Mouse (Mus musculus): ENCODE data around the gene Tlr7. TPM values are rescaled to one million over a fixed set of nuclear protein-coding genes. Genes with fewer than 3 reads are reported as not detected.

The Tlr7 gene
- polyA plus RNA-seq, 1 experiment from 2014 or later = 1.8 TPM

GRCm38 (mm10) chrX:167341811-167342210 is 11.5 kb upstream of the Tlr7 start:
- H3K27me3 ChIP-seq (replicated peaks; ENCODE audit: control insufficient read depth, insufficient read depth, low read length) = peaks cover 5% of the 10 kb centered on the region
- 79% methylated on average over 3 of the region's 3 CpGs for WGBS
- no peak overlapping the region for H3K4me2 ChIP-seq (ENCODE audit: low read depth, low read length)
- DNase-seq (ENCODE audit: low spot score) (no peak), ATAC-seq (ENCODE audit: low read depth) (no peak)
- H3K36me3 ChIP-seq (ENCODE audit: control insufficient read depth, insufficient read depth, low read length) = no peaks in the 10 kb centered on the region
- H3K4me1 ChIP-seq (ENCODE audit: control insufficient read depth, insufficient read depth, low read length) = no peaks in the 10 kb centered on the region
- no peak overlapping the region for H3K4me3 ChIP-seq (ENCODE audit: low read depth, low read length)
- no peak overlapping the region for H3K27ac ChIP-seq (replicated peaks; ENCODE audit: low read depth, low read length)
- no peak overlapping the region for H3K9ac ChIP-seq (ENCODE audit: low read depth, low read length)
- no peaks in the 10 kb centered on the region for H3K9me3 ChIP-seq (ENCODE audit: control insufficient read depth, low read length)

DNA sequence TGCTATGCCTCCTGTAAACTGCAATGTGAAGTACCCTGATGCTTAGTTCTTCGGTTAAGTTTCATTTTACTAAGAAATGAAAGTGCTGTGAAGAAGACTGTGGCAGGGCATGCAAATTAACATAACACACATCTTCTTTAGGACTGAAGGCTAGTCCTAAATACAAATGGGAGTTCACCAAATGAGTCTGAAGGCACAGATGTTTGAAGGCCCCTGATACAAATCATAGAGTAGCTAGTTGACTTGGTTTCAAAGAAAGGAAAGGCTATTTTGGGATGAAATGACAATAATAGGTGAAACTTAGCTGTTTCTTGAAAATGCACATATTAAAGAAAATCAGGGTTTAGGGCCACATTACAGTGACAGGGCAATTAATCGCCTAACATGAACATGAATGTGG is 9.8 kb upstream of the Tlr7 start:
- no peaks in the 10 kb centered on the region for H3K4me1 ChIP-seq (ENCODE audit: control insufficient read depth, insufficient read depth, low read length)
- no peak for ATAC-seq (ENCODE audit: low read depth)
- no peak overlapping the region for H3K4me2 ChIP-seq (ENCODE audit: low read depth, low read length)
- peaks cover 5% of the 10 kb centered on the region for H3K27me3 ChIP-seq (replicated peaks; ENCODE audit: control insufficient read depth, insufficient read depth, low read length)
- H3K27ac ChIP-seq (replicated peaks; ENCODE audit: low read depth, low read length) = no peak overlapping the region
- no peak for DNase-seq (ENCODE audit: low spot score)
- no peaks in the 10 kb centered on the region for H3K36me3 ChIP-seq (ENCODE audit: control insufficient read depth, insufficient read depth, low read length)
- H3K9me3 ChIP-seq (ENCODE audit: control insufficient read depth, low read length) = no peaks in the 10 kb centered on the region
- H3K9ac ChIP-seq (ENCODE audit: low read depth, low read length) = no peak overlapping the region
- no peak overlapping the region for H3K4me3 ChIP-seq (ENCODE audit: low read depth, low read length)
- 92% methylated on average over 2 of the region's 2 CpGs for WGBS

DNA sequence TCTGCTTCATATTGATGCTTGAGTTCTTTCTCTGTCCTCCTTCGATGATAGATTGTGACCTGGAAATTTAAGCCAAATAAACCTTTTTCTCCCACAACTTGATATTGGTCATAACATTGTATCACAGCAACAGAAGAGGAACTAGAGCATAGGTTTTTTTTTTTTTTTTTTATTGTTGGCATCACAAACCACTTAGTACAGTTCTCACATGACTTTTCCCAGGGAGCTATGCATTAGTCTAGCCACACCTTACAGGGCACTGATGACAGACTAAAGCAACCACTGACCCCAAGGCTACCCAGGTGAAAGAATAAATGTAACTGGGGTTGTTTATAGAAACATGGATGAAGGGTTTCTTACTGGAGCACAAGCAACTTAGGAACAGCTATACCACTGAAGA is 7.6 kb upstream of the Tlr7 start:
- DNase-seq (ENCODE audit: low spot score) = no peak

DNA sequence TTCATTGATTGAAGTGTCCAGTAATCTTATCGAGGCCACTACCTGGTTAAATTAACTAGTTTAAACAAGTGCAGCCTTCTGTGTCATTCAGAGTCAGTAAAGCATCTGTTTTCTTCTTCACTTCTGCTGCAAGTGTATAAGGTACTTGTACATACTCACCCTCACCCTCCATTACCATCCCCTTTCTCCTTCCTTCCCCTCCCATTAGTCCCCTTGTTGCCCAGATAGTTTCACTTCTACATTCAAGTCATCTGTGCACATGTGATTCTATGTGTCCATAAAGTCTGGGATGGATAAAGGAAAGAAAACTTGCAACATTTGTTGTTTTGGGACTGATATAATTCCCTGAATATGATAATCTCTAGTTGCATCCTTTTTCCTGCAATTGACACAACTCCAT is 4.2 kb upstream of the Tlr7 start:
- Histone ChIP-seq H3K4me2 (ENCODE audit: low read depth, low read length) (no peak overlapping the region), H3K27ac (replicated peaks; ENCODE audit: low read depth, low read length) (no peak overlapping the region), H3K4me3 (ENCODE audit: low read depth, low read length) (no peak overlapping the region), H3K9ac (ENCODE audit: low read depth, low read length) (no peak overlapping the region), H3K4me1 (ENCODE audit: control insufficient read depth, insufficient read depth, low read length) (no peaks in the 10 kb centered on the region), H3K27me3 (replicated peaks; ENCODE audit: control insufficient read depth, insufficient read depth, low read length) (peaks cover 12% of the 10 kb centered on the region; the same call in 1 of the 2 replicates), H3K36me3 (ENCODE audit: control insufficient read depth, insufficient read depth, low read length) (no peaks in the 10 kb centered on the region), H3K9me3 (ENCODE audit: control insufficient read depth, low read length) (no peaks in the 10 kb centered on the region)
- ATAC-seq (ENCODE audit: low read depth) (no peak), DNase-seq (ENCODE audit: low spot score) (no peak)
- 84% methylated on average over 1 of the region's 1 CpGs for WGBS

More for the DNA sequence above, 7.6 kb upstream of the Tlr7 start:
- Histone ChIP-seq H3K27ac (replicated peaks; ENCODE audit: low read depth, low read length) (no peak overlapping the region), H3K9me3 (ENCODE audit: control insufficient read depth, low read length) (no peaks in the 10 kb centered on the region), H3K36me3 (ENCODE audit: control insufficient read depth, insufficient read depth, low read length) (no peaks in the 10 kb centered on the region), H3K4me1 (ENCODE audit: control insufficient read depth, insufficient read depth, low read length) (no peaks in the 10 kb centered on the region), H3K4me2 (ENCODE audit: low read depth, low read length) (no peak overlapping the region), H3K4me3 (ENCODE audit: low read depth, low read length) (no peak overlapping the region), H3K27me3 (replicated peaks; ENCODE audit: control insufficient read depth, insufficient read depth, low read length) (peaks cover 11% of the 10 kb centered on the region; the same call in 1 of the 2 replicates), H3K9ac (ENCODE audit: low read depth, low read length) (no peak overlapping the region)
- WGBS = 90% methylated on average over 1 of the region's 1 CpGs
- ATAC-seq (ENCODE audit: low read depth) = no peak

GRCm38 (mm10) chrX:167332607-167333006 is 2.2 kb upstream of the Tlr7 start:
- H3K27me3 ChIP-seq (replicated peaks; ENCODE audit: control insufficient read depth, insufficient read depth, low read length) = peaks cover 18% of the 10 kb centered on the region; the same call in 1 of the 2 replicates
- H3K4me3 ChIP-seq (ENCODE audit: low read depth, low read length) = no peak overlapping the region
- WGBS = 57% methylated on average over 1 of the region's 1 CpGs
- H3K4me2 ChIP-seq (ENCODE audit: low read depth, low read length) = no peak overlapping the region
- H3K9me3 ChIP-seq (ENCODE audit: control insufficient read depth, low read length) = no peaks in the 10 kb centered on the region
- no peaks in the 10 kb centered on the region for H3K4me1 ChIP-seq (ENCODE audit: control insufficient read depth, insufficient read depth, low read length)
- ATAC-seq (ENCODE audit: low read depth) = no peak
- H3K9ac ChIP-seq (ENCODE audit: low read depth, low read length) = no peak overlapping the region
- no peak overlapping the region for H3K27ac ChIP-seq (replicated peaks; ENCODE audit: low read depth, low read length)
- no peak for DNase-seq (ENCODE audit: low spot score)
- no peaks in the 10 kb centered on the region for H3K36me3 ChIP-seq (ENCODE audit: control insufficient read depth, insufficient read depth, low read length)

GRCm38 (mm10) chrX:167330993-167331392 is 635 bp upstream of the Tlr7 start:
- Histone ChIP-seq H3K9me3 (ENCODE audit: control insufficient read depth, low read length) (no peaks in the 10 kb centered on the region), H3K4me2 (ENCODE audit: low read depth, low read length) (no peak overlapping the region), H3K9ac (ENCODE audit: low read depth, low read length) (no peak overlapping the region), H3K36me3 (ENCODE audit: control insufficient read depth, insufficient read depth, low read length) (no peaks in the 10 kb centered on the region), H3K4me3 (ENCODE audit: low read depth, low read length) (no peak overlapping the region), H3K27me3 (replicated peaks; ENCODE audit: control insufficient read depth, insufficient read depth, low read length) (peaks cover 20% of the 10 kb centered on the region), H3K27ac (replicated peaks; ENCODE audit: low read depth, low read length) (no peak overlapping the region), H3K4me1 (ENCODE audit: control insufficient read depth, insufficient read depth, low read length) (no peaks in the 10 kb centered on the region)
- WGBS = 75% methylated on average over 4 of the region's 4 CpGs
- ATAC-seq (ENCODE audit: low read depth) (no peak), DNase-seq (ENCODE audit: low spot score) (no peak)

DNA sequence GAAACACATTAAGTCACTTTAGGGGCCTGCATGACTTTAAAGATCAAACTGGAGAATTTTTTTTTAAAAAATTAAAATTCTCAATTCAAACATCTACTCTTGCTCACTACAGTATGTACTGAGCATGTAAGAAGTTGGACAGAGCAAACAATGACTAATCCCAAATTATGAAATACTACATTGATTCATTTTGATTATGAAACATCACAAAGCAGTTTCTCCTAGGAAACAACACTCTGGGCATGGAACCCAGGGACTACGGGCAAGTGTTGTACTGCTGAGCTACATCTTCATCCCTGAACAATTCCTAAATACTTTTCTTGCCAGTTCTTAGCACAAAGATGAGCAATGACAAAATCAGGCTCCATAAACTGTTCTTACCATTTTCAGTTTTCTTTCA is 738 bp downstream of the Tlr7 start:
- DNase-seq (ENCODE audit: low spot score) = no peak
- no peaks in the 10 kb centered on the region for H3K9me3 ChIP-seq (ENCODE audit: control insufficient read depth, low read length)
- no peaks in the 10 kb centered on the region for H3K36me3 ChIP-seq (ENCODE audit: control insufficient read depth, insufficient read depth, low read length)
- no peak overlapping the region for H3K9ac ChIP-seq (ENCODE audit: low read depth, low read length)
- H3K4me2 ChIP-seq (ENCODE audit: low read depth, low read length) = no peak overlapping the region
- no peak overlapping the region for H3K4me3 ChIP-seq (ENCODE audit: low read depth, low read length)
- peaks cover 22% of the 10 kb centered on the region for H3K27me3 ChIP-seq (replicated peaks; ENCODE audit: control insufficient read depth, insufficient read depth, low read length)
- 79% methylated on average over 1 of the region's 1 CpGs for whole genome bisulfite sequencing
- no peaks in the 10 kb centered on the region for H3K4me1 ChIP-seq (ENCODE audit: control insufficient read depth, insufficient read depth, low read length)
- no peak for ATAC-seq (ENCODE audit: low read depth)
- H3K27ac ChIP-seq (replicated peaks; ENCODE audit: low read depth, low read length) = no peak overlapping the region

GRCm38 (mm10) chrX:167329098-167329497 is 1.3 kb downstream of the Tlr7 start:
- WGBS = 50% methylated on average over 1 of the region's 1 CpGs
- ATAC-seq (ENCODE audit: low read depth) (no peak), DNase-seq (ENCODE audit: low spot score) (no peak)
- Histone ChIP-seq H3K9me3 (ENCODE audit: control insufficient read depth, low read length) (no peaks in the 10 kb centered on the region), H3K27ac (replicated peaks; ENCODE audit: low read depth, low read length) (no peak overlapping the region), H3K4me1 (ENCODE audit: control insufficient read depth, insufficient read depth, low read length) (no peaks in the 10 kb centered on the region), H3K27me3 (replicated peaks; ENCODE audit: control insufficient read depth, insufficient read depth, low read length) (peaks cover 22% of the 10 kb centered on the region), H3K4me3 (ENCODE audit: low read depth, low read length) (no peak overlapping the region), H3K9ac (ENCODE audit: low read depth, low read length) (no peak overlapping the region), H3K36me3 (ENCODE audit: control insufficient read depth, insufficient read depth, low read length) (no peaks in the 10 kb centered on the region), H3K4me2 (ENCODE audit: low read depth, low read length) (no peak overlapping the region)

GRCm38 (mm10) chrX:167328519-167328918 is 1.8 kb downstream of the Tlr7 start:
- Histone ChIP-seq H3K27me3 (replicated peaks; ENCODE audit: control insufficient read depth, insufficient read depth, low read length) (peaks cover 16% of the 10 kb centered on the region), H3K9ac (ENCODE audit: low read depth, low read length) (no peak overlapping the region), H3K9me3 (ENCODE audit: control insufficient read depth, low read length) (no peaks in the 10 kb centered on the region), H3K4me1 (ENCODE audit: control insufficient read depth, insufficient read depth, low read length) (no peaks in the 10 kb centered on the region), H3K36me3 (ENCODE audit: control insufficient read depth, insufficient read depth, low read length) (no peaks in the 10 kb centered on the region), H3K27ac (replicated peaks; ENCODE audit: low read depth, low read length) (no peak overlapping the region), H3K4me3 (ENCODE audit: low read depth, low read length) (no peak overlapping the region), H3K4me2 (ENCODE audit: low read depth, low read length) (no peak overlapping the region)
- 84% methylated on average over 3 of the region's 3 CpGs for WGBS
- ATAC-seq (ENCODE audit: low read depth) (no peak), DNase-seq (ENCODE audit: low spot score) (no peak)

Data from embryonic facial prominence, embryonic 14.5 days (tissue).